Mouse (Mus musculus) heart, embryonic 15.5 days (tissue): Measurements from ENCODE around the gene Shcbp1l. TPM values are rescaled to one million over a fixed set of nuclear protein-coding genes. Genes with fewer than 3 reads are reported as not detected.
"Not testable (repeated sequence)": the region's sequence is repeated elsewhere in the genome, so short reads cannot be mapped to it uniquely, and the experiment has no call there.

Experiments used
- ATAC-seq: fragments of 200-750 bp; cut with Nextera tagmentation; replicated peaks from 2 replicates; pipeline ENCODE4 v1.8.0; 2017; ENCODE audit warnings: low read depth, moderate TSS enrichment; ENCODE audit not compliant: insufficient number of reproducible peaks, insufficient read depth, low FRiP score
- H3K27ac ChIP-seq: fragments of 300-500 bp; sonication (generic); 2 replicates; pipeline ENCODE4 v1.5.1; 2015; ENCODE audit warnings: mild to moderate bottlenecking, inconsistent platforms
- H3K27me3 ChIP-seq: fragments of 300-500 bp; sonication (generic); 2 replicates; pipeline ENCODE4 v1.6.1; 2015; ENCODE audit warnings: inconsistent platforms
- H3K36me3 ChIP-seq: fragments of 300-500 bp; sonication (generic); 2 replicates; pipeline ENCODE4 v1.6.1; 2015; ENCODE audit warnings: mild to moderate bottlenecking, inconsistent platforms
- H3K4me1 ChIP-seq: fragments of 300-500 bp; sonication (generic); replicated peaks from 2 replicates; pipeline ENCODE4 v1.6.1; 2015; ENCODE audit warnings: inconsistent platforms
- H3K4me2 ChIP-seq: fragments of 300-500 bp; sonication (generic); 2 replicates; pipeline ENCODE4 v1.6.1; 2015; ENCODE audit warnings: inconsistent platforms, mild to moderate bottlenecking, moderate library complexity
- H3K4me3 ChIP-seq: fragments of 300-500 bp; sonication (generic); 2 replicates; pipeline ENCODE4 v1.5.1; 2015; ENCODE audit warnings: mild to moderate bottlenecking, inconsistent platforms
- H3K9ac ChIP-seq: fragments of 300-500 bp; sonication (generic); 2 replicates; pipeline ENCODE4 v1.6.1; 2015; ENCODE audit warnings: mild to moderate bottlenecking, inconsistent platforms
- H3K9me3 ChIP-seq: fragments of 300-500 bp; sonication (generic); replicated peaks from 2 replicates; pipeline ENCODE4 v1.6.1; 2016; ENCODE audit warnings: inconsistent platforms
- WGBS: fragments of 180-500 bp; shearing (Covaris S2); methylation state at CpG from one replicate; pipeline ENCODE4 v1.1.7; 2015; ENCODE audit warnings: mixed read lengths; 5-methylcytosine and 5-hydroxymethylcytosine counted together
- polyA plus RNA-seq: library from polyadenylated mRNA; unstranded; fragments of >200 nt; fragmentation: Nextera tagmentation; extraction: Ambion mirVana; gene quantifications from 2 replicates; pipeline ENCODE4 v1.2.1, GENCODE M21; 2015

Shcbp1l gene
- polyA plus RNA-seq, 1 experiment from 2014 or later = not detected

GRCm38 (mm10) chr1:153453146-153453642 is 28.2 kb downstream of the Shcbp1l start:
- Histone ChIP-seq H3K27ac (no peak overlapping the region), H3K9me3 (no peaks in the 10 kb centered on the region), H3K4me1 (no peaks in the 10 kb centered on the region), H3K36me3 (peaks cover 28% of the 10 kb centered on the region), H3K4me2 (no peak overlapping the region), H3K9ac (no peak overlapping the region), H3K4me3 (no peak overlapping the region), H3K27me3 (no peaks in the 10 kb centered on the region)
- 89% methylated on average over 3 of the region's 3 CpGs for WGBS
- no peak for ATAC-seq

GRCm38 (mm10) chr1:153456137-153456536 is 31.2 kb downstream of the Shcbp1l start:
- no peak overlapping the region for H3K27ac ChIP-seq
- H3K9ac ChIP-seq = no peak overlapping the region
- H3K27me3 ChIP-seq = no peaks in the 10 kb centered on the region
- H3K4me2 ChIP-seq = no peak overlapping the region
- H3K4me1 ChIP-seq = no peaks in the 10 kb centered on the region
- no peak for ATAC-seq
- no peak overlapping the region for H3K4me3 ChIP-seq
- 89% methylated on average over 5 of the region's 5 CpGs for WGBS
- H3K36me3 ChIP-seq = peaks cover 53% of the 10 kb centered on the region
- no peaks in the 10 kb centered on the region for H3K9me3 ChIP-seq

GRCm38 (mm10) chr1:153461796-153462195 is 36.8 kb downstream of the Shcbp1l start:
- Histone ChIP-seq H3K4me2 (no peak overlapping the region), H3K9ac (no peak overlapping the region), H3K4me1 (no peaks in the 10 kb centered on the region), H3K9me3 (no peaks in the 10 kb centered on the region), H3K36me3 (peaks cover 86% of the 10 kb centered on the region), H3K4me3 (no peak overlapping the region), H3K27me3 (no peaks in the 10 kb centered on the region), H3K27ac (no peak overlapping the region)
- WGBS = 82% methylated on average over 1 of the region's 1 CpGs
- ATAC-seq = no peak

- no peak overlapping the region for H3K9ac ChIP-seq
- no peak for ATAC-seq
- peaks cover 7% of the 10 kb centered on the region for H3K4me1 ChIP-seq
- no peak overlapping the region for H3K27ac ChIP-seq
- H3K4me2 ChIP-seq = no peak overlapping the region
- WGBS = 82% methylated on average over 1 of the region's 1 CpGs
- peaks cover 76% of the 10 kb centered on the region for H3K36me3 ChIP-seq
- no peaks in the 10 kb centered on the region for H3K27me3 ChIP-seq
- no peak overlapping the region for H3K4me3 ChIP-seq
- no peaks in the 10 kb centered on the region for H3K9me3 ChIP-seq
Observed at GRCm38 (mm10) chr1:153479296-153479695, 54.3 kb downstream of the Shcbp1l start.

- H3K9ac ChIP-seq = no peak overlapping the region
- no peaks in the 10 kb centered on the region for H3K27me3 ChIP-seq
- no peak overlapping the region for H3K4me3 ChIP-seq
- WGBS = 67% methylated on average over 1 of the region's 1 CpGs
- H3K4me2 ChIP-seq = no peak overlapping the region
- peaks cover 65% of the 10 kb centered on the region for H3K36me3 ChIP-seq
- H3K27ac ChIP-seq = no peak overlapping the region
- H3K4me1 ChIP-seq = peaks cover 19% of the 10 kb centered on the region
- no peak for ATAC-seq
- H3K9me3 ChIP-seq = no peaks in the 10 kb centered on the region
Observed at GRCm38 (mm10) chr1:153480386-153481024, 55.5 kb downstream of the Shcbp1l start.

- Histone ChIP-seq H3K27ac (no peak overlapping the region), H3K4me2 (no peak overlapping the region), H3K9me3 (no peaks in the 10 kb centered on the region), H3K27me3 (no peaks in the 10 kb centered on the region), H3K36me3 (peaks cover 63% of the 10 kb centered on the region), H3K9ac (no peak overlapping the region), H3K4me3 (no peak overlapping the region), H3K4me1 (peaks cover 22% of the 10 kb centered on the region)
- WGBS = 43% methylated on average over 1 of the region's 1 CpGs
- no peak for ATAC-seq
Observed at GRCm38 (mm10) chr1:153481025-153481412, 56.1 kb downstream of the Shcbp1l start.

- ATAC-seq = no peak
- H3K4me2 ChIP-seq = peak overlapping the region; percentile 62
- WGBS = 46% methylated on average over 2 of the region's 2 CpGs
Observed at GRCm38 (mm10) chr1:153485201-153485796, 60.3 kb downstream of the Shcbp1l start.

GRCm38 (mm10) chr1:153486120-153486519 is 61.2 kb downstream of the Shcbp1l start:
- H3K4me1 ChIP-seq = peaks cover 26% of the 10 kb centered on the region
- H3K9ac ChIP-seq = peak overlapping the region; percentile 99
- not testable (repeated sequence) for H3K27me3 ChIP-seq, ATAC-seq, H3K9me3 ChIP-seq, H3K27ac ChIP-seq
- peaks cover 14% of the 10 kb centered on the region for H3K36me3 ChIP-seq
- H3K4me2 ChIP-seq = peak overlapping the region; percentile 62
- 13% methylated on average over 6 of the region's 6 CpGs for WGBS
- peak overlapping the region; percentile 99 for H3K4me3 ChIP-seq

More at GRCm38 (mm10) chr1:153485201-153485796, 60.3 kb downstream of the Shcbp1l start:
- H3K4me1 ChIP-seq = peaks cover 26% of the 10 kb centered on the region
- peak overlapping the region; percentile 34 for H3K4me3 ChIP-seq
- H3K27me3 ChIP-seq = no peaks in the 10 kb centered on the region
- peaks cover 22% of the 10 kb centered on the region for H3K36me3 ChIP-seq
- H3K27ac ChIP-seq = no peak overlapping the region
- H3K9me3 ChIP-seq = no peaks in the 10 kb centered on the region
- H3K9ac ChIP-seq = peak overlapping the region; percentile 28; the same call in 1 of the 2 replicates

- H3K9ac ChIP-seq = peak overlapping the region; percentile 99
- peaks cover 8% of the 10 kb centered on the region; the same call in 1 of the 2 replicates for H3K36me3 ChIP-seq
- H3K4me3 ChIP-seq = peak overlapping the region; percentile 99
- H3K27ac ChIP-seq = peak overlapping the region; percentile 88
- H3K27me3 ChIP-seq = no peaks in the 10 kb centered on the region
- peak overlapping the region; percentile 62 for H3K4me2 ChIP-seq
- WGBS = under 1% methylated on average over 64 of the region's 64 CpGs
- peak; percentile 75 for ATAC-seq
- H3K4me1 ChIP-seq = peaks cover 26% of the 10 kb centered on the region
- H3K9me3 ChIP-seq = no peaks in the 10 kb centered on the region
Observed at GRCm38 (mm10) chr1:153486767-153487499, 62.0 kb downstream of the Shcbp1l start.

- peak; percentile 88 for ATAC-seq
- Histone ChIP-seq H3K27ac (peak within 1 kb of the TSS; percentile 88), H3K4me1 (peaks cover 26% of the 10 kb centered on the region), H3K9me3 (no peaks in the 10 kb centered on the region), H3K36me3 (peaks cover 3% of the 10 kb centered on the region; the same call in 1 of the 2 replicates), H3K27me3 (no peaks in the 10 kb centered on the region), H3K4me3 (peak within 1 kb of the TSS; percentile 99), H3K4me2 (peak within 1 kb of the TSS; percentile 62), H3K9ac (peak within 1 kb of the TSS; percentile 99)
- under 1% methylated on average over 35 of the region's 35 CpGs for WGBS
Observed at GRCm38 (mm10) chr1:153487500-153487879, 62.5 kb downstream of the Shcbp1l start, which contains the start of gene Dhx9. Gene Dhx9 (minus strand): TSS chr1:153487660.

GRCm38 (mm10) chr1:153489132-153489531 is 64.2 kb downstream of the Shcbp1l start:
- Histone ChIP-seq H3K27ac (no peak overlapping the region), H3K4me2 (no peak overlapping the region), H3K9me3 (no peaks in the 10 kb centered on the region), H3K36me3 (no peaks in the 10 kb centered on the region), H3K4me1 (peaks cover 21% of the 10 kb centered on the region), H3K4me3 (no peak overlapping the region), H3K9ac (no peak overlapping the region), H3K27me3 (no peaks in the 10 kb centered on the region)
- ATAC-seq = no peak
- WGBS = 49% methylated on average over 7 of the region's 7 CpGs
